Mouse (Mus musculus) embryo, embryonic 10 days (tissue): ENCODE measurements around the gene Pard3.

Experiments used
- DNase-seq: peaks from one replicate; pipeline ENCODE4 v3.0.0-alpha.2; 2015; ENCODE audit warnings: low spot score

Pard3 gene

DNA sequence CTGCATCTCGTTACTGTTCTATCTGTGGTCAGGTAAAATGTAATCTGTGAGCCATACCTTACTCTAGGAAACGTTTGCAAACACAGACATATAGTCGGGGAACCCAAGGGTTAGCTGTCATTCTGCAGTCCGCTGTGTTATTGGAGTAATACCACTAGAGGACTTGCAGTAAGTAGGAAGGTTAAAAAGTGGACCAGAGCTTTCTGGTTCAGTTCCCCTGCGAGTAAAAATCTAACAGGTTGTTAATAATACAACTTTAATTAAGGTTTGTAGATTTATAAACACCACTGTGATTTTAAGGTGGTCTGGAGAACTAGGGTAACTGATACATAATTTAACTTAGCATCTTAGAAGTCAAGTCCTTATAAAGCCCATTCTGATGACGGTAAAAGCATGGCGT, 277.4 kb downstream of the Pard3 start:
- no peak for DNase-seq

DNA sequence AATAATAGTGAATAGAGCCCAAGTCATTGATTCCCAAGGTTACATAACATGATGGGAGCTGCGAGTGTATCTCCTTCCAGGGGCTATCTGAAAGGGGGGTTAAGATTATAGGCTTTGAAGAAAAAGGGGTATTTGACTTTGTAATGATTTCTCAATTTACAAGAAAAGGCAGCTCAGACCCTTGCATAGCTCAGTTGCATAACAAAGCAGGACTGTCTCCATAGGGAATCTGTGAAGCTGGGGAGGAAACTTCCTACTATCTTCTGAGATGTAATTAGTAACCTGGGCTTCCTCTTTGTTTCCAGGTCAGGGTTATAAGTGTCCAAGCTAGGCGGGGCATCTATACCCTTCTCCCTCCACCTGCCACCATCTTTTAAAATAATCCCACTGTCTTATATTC, 279.4 kb downstream of the Pard3 start:
- no peak for DNase-seq

DNA sequence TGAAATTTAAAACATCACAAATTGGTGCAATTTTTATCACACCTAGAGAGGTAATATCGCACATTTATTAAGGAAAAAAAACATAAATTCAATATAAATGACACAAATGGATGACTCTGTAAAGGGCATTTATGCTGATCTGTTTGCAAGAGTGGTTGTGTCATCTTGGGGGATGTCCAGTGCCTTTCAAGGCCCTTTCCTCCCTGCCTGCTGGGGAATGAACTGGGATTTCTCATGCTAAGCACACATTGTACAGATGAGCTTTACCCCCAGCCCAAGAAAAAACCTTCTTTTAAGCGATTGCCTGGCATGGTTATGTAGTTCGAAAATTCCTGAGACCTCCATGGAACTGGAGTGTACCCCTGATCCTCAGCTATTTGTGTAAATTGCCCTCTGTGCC, 280.7 kb downstream of the Pard3 start:
- DNase-seq = no peak

DNA sequence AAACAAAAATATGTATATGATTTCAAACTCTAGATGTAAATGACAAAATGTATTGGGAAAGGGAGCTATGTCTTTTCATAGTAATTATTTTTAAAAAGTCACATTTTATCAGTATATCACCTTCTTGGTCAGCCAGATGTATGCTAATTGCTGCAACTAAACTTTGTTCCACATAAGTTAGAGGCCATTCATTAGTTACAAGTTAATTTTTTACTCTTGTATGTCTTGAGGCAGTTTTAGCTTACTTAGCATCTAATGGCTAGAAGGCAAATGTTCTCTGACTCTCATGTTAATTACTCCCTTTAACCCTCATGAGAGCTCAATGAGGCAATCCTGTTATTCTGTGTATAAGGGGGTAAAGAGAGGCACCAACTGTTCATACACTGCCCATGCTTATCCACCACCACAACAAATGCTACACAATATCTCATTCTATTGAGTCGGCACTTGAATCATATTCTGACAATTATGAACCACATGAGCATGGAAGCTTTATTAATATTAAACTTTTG, 282.3 kb downstream of the Pard3 start:
- no peak for DNase-seq

DNA sequence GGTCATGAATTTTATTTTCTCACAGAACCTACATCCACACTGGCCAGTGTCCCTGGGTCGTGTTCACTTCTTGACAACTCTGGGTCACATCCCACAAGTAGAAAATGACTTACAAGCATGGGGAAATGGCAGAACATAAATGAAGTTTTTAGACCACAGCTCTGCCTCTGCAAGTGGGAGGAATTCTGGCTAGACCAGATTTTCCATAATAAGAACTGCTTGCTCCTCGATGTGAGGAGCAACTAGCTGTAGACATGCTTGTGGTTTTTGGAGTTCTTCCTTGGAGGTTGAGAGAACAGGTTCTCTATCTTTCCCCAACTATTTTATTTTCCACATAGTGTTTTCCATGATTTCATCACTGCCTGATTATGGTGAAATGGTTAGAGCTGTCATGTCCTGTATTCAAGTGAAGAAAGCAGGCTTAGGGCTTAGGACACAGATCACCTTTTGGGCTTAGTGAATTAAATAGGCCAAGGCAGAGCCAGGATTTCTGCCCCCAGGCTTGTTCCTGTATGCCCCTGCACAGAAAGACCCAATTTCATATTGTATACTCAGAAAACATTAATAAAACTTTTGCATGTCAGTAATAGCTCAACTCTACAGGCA, 284.3 kb downstream of the Pard3 start:
- DNase-seq = no peak

DNA sequence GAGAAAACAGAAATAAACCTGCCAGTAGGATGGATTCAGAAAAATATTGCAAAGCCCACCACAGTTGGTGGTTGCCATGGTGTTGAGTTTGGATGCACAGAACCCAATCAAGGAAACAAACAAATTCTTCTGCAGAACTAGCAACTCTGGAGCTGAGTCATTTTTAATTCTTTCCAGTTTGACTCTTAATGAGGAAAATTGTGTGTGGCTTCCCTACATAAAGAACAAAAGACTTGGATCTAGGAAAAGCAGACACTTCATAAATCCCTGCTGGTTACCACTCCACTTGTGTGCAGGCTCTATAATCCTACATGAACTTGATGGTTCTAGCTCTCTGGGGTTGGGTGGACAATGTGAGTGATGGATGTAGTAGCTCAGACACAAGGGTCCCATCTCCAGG, 298.1 kb downstream of the Pard3 start:
- no peak for DNase-seq

DNA sequence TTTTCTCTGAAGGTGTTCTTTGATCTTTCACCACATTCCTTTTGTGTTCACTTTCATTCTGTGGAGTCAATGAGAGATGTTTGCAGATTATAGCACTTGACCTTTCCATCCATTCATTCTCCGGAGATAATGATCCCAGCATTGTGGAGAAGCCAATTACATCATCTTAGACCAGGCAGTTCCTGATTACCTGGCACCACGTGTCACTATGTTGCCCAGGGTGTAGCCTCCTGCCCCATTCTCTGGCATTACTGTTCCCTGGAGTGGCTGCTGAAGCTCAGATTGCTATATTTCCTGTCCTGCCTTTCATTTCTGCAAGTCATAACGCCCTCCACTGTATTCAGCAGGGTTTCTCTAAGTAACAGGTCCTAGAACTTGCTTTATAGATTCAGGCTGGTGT, 304.7 kb downstream of the Pard3 start:
- DNase-seq = no peak

DNA sequence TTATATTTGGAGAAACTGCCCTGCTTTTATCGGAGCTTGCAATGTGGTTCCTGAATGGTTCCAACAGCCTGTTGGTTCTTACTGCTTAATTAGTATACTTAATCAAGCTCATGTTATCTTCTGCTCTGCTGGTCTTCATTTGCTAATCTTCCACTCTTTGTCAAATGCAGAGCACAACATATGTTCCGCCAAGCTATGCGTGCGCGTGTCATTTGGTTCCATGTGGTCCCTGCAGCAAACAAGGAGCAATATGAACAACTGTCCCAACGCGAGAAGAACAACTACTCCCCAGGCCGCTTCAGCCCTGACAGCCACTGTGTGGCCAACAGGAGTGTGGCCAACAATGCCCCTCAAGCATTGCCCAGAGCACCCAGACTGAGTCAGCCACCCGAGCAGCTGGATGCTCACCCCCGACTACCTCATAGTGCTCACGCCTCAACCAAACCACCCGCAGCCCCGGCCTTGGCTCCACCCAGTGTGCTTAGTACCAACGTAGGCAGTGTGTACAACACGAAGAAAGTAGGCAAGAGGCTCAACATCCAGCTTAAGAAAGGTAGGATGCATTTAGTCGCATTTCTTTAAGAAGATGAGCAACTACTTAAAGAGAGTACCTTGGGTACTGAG, 307.7 kb downstream of the Pard3 start:
- no peak for DNase-seq

DNA sequence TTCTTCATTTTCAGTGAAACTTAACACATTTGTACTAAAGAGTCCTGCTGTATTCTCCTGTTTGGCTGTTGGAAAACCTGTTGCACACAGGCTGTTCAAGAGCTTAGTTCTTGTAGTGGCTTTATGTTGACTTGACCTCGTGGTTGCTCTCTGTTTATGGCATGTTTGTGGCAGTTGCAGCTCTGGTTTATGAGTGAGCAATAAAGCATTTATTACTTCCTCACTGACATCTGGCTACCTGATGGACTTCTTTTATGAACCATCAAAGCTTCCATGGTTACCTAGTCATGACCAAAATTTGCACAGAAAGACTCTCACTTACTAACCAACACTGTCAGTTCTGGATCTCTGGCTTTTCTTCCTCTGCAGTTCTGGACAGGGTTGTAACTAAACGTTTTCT, 314.1 kb downstream of the Pard3 start:
- DNase-seq = no peak

DNA sequence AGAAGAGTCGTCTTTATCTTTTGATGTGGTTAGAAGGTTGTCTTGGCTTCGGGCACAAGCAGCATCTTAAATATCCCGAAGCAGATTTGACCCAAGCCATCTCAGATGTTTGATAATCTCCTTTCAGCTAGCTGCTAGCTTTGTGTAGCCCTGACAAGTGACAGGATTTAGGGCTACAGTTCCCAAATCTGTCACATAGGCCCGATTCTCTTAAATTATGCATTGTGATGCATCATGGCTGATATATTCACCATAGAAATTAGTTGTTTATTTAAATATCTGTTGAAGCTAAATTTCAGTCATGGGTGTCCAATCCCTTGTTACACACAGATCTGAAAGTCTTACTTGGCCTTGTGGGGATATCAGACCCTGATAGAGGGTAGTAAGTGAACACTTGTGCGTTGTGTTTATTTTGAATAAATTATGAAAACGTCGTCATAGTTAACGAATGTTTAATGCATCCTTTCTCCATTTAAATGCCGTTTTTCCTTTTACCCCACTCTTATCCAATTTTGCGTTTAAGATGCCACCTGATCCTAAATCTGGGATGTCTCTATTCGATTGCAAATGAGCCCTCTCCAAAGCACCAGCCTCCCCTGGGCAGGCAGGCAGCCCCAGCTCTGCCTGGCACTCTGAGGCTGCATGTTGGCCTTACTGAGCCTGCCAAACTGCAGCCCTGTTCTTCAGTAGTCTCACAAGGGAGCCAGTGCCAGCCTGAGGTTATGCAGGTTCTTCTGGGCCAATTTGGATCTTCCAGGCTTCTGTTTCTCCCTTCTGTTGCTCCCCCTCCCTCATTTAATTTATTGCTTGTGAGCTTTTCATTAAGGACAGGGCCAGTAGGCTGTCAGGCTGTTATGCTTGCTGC, 315.5 kb downstream of the Pard3 start:
- DNase-seq = no peak

DNA sequence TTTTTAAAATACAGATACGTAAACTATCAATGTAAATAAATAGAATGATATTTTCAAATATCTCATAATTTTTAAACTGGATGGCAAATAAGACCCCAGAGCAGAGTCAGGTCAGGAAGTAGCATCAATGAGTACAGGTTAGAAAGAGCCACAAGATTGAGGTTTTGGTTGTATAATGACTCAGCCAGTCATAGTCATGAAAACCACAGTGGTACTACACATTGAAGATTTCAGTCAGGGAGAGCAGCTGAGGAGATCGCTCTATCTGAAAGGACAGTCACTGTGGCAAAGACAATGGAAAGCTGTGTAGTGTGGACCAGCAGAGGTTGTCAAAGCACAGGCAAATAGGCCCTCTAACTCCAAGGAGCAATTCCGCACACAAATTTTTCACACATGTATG, 317.6 kb downstream of the Pard3 start:
- no peak for DNase-seq

DNA sequence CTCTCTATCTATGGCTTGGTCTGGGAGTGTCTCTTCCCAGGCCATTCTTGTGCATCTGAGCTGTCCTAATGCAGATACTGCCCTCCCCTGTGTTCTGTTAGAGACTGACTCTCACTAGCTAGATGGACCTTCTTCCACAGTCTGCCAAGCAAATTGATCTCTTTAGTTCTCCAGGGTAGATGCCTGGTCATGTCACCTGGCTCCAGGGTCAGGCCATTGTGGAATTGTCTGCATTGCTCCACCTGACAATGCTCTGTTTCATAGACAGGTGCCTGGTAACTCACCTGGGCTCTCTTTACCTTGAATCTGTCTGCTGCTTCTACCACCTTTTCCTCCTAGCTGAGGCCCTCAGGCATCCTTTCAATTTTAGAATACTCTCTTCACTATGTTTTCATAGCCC, 329.0 kb downstream of the Pard3 start:
- no peak for DNase-seq

DNA sequence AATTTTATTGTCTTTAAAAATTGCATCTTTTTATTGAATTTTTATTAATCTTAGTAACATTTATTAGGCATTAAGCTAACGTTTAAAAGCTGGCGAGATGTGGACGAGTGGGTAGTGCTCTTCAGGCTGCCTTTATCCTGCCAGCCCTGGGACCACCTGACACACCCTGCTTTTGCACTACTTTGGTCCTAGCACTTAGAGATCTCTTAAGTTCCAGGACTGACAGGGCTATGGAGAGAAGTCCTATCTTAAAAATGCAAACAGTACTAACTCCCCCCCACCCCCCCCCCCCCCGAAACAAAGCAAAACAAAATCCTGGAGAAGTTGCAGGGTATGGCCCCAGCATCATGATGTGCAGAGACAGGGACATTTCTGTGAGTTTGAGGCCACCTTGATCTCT, 331.8 kb downstream of the Pard3 start:
- no peak for DNase-seq

DNA sequence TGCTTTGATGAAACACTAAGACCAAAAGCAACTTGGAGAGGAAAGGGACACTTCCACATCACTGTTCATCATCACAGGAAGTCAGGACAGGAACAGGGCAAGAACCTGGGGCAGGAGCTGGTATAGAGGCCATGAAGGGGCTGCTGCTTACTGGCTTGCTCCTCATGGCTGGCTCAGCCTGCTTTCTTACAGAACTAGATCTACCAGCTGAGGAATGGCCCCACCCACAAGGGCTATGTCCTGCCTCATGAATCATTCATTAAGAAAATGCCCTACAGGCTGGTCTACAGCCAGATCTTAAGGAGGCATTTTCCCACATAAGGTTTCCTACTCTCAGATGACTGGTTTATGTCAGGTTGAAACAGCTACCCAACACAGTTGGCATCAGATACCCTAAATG, 342.1 kb downstream of the Pard3 start:
- DNase-seq = no peak

DNA sequence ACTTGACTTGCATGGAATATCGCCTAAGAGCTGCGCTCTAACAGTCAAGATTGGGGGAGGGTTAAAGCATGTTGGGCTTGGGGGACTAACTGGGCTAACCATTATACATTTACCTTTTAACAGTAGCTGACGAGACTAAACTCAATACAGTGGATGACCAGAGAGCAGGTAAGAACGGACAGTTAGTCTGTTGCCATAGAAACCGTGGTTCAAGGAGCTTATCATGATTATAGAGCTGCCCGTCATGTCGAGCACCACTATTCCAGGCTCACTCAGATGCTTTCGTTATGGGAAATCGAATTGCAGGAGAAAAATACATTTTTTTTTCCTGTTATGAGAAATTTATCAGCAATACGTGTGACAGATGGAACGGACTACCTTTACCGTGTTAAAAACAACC, 346.9 kb downstream of the Pard3 start:
- no peak for DNase-seq

DNA sequence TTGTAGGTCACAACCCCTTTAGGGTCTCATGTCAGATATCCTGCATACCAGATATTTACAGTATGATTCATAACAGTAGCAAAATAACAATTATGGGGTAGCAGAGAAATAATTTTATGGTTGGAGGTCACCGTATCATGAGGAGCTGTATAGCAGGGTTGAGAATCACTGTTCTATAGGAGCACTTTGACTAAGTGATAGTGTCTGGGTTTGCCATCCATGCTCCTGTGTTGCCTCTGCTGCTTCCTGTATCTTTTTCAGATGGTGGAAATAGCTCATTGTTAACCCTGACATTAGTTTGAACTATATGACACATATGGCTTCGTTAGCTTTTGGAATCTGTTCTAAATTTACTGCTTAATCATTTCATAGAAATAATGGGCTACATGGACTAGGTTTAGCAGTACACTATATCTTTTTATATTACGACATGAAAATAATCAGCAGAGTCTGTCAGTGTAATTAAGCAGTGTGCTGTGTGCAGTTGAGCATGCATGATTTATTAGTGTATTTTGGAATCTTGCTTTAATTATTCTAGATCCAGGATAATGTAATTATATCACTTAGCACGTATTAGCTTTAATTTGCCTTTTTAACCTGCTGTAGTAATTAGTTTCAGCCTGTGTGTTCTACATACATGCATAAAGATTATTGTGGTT, 347.6 kb downstream of the Pard3 start:
- no peak for DNase-seq

DNA sequence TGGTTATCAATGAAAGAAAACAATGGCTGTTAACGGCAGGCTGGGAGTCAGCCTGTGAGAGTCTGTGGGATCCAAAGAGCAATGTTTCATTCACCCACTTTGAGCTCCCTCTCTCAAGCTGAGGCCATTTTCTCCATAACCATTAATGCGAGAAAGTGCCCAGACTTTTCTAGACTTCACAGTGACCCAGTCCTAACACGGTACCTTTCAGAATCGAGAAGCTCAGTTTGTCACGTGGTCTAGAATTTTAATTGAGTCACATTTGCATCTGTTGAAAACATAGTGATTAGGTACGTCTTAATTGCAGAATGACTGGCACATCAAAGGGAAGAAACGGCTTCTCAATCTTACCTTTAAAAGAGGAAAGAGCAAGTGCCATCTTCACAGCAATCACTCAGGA, 359.3 kb downstream of the Pard3 start:
- no peak for DNase-seq

DNA sequence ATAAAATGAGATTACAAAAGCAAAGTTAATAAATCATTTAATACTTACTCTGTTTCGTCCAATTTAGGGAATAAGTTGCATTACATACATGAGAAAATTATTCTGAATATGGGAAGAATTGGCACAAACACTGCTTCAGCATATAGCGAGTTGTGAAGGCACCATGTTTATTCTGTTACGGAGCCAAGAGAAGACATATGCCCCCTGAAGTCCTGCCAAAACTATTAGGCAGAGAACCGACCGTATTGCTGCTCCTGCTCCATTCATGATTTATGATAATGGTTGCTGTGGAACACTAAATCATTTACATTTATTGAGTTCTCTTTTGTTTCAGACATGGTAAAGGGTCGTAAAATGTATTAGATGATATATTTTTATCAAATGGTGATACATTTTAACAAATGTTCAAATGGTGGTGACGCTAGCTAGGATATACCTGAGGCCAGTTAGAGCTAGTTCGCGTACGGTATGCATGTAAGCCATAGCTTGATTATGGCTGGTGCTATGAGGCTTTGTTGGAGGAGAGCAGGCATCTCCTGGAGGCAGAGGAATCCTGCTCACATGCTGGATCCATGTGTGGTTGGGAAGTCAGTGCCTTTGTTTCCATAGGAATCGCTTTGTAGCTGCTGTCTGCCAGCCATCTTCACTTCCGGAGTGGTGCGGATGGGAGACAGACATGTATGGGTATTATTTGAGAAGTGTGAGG, 360.7 kb downstream of the Pard3 start:
- DNase-seq = no peak

DNA sequence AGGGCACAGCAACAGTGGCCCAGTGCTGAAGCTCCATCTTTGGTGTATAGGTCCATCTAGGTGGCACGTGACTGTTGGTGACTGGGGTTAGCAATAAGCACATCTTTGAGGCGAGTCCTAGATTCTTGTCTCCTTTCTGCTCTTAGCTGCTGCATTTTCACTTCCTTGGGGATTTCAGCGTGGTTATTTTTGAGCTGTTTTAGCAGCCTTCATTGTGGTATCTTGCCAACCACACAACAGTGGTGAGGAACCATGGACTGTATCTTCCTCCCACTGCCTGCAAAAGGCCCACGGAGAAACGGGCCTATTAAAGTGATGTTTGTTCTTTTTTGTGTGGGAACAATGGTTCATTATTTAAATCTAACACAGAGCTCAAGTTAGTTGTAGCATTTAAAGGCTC, 363.2 kb downstream of the Pard3 start:
- no peak for DNase-seq

DNA sequence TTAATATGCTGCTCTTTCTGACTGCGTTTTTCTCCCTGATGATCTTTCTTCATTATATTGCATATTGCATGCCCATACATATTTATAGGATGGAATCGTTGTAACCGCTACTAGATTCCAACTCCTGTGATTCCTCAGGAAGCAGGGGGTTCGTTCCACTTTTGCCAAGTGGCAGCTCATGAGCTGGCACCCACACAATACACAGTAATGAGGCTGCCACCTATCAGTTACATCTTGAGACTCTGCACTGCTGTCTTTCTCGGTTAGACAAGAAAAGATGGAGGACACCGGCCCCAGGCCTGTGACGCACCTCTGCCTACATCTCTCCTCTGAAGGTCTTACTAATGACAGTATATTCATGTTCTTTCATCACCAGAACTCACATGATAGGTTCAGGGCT, 364.3 kb downstream of the Pard3 start:
- DNase-seq = no peak

DNA sequence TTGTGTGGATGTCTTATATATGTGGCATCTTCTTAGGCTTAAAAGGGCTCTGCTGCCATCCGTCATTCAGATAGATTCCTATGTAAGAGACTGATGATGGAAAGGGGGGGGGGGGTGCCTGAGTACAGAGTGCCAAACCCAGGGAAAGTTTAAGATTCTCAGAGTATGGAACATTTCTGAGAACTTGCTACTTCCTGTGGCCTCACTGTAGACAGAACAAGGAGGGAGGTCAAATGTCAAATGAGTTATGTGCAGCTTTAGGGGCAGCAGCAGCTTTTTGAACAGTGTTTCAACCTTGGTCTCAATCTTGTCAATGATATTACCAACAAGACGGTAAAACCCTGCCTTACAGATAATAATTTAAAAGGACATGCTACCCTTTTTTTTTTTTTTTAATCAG, 367.5 kb downstream of the Pard3 start:
- peak; percentile 50 for DNase-seq

DNA sequence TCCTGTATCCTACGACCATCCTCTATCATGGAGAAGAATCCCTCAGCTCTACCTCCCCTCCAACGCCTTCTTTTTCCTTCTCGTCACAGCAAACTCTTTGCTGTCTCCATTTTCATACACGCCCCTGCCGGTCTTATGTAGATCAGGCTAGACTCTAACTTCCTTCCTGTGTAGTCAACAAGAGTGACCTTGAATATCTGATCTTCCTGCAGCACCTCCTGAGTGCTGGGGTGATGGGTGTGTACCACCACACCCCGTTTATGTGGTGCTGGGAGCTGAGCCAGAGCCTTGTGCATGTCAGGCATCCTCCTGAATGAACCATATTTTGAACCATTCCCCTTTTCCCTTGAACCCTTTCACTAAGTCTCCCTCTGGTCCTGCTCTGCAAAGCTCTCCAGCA, 372.3 kb downstream of the Pard3 start:
- DNase-seq = no peak
